Mouse (Mus musculus): ENCODE measurements around the gene Clrn3. TPM values are rescaled to one million over a fixed set of nuclear protein-coding genes. Genes with fewer than 3 reads are reported as not detected.

The Clrn3 gene
- total RNA-seq, 1 experiment from 2014 or later, result not detected

DNA sequence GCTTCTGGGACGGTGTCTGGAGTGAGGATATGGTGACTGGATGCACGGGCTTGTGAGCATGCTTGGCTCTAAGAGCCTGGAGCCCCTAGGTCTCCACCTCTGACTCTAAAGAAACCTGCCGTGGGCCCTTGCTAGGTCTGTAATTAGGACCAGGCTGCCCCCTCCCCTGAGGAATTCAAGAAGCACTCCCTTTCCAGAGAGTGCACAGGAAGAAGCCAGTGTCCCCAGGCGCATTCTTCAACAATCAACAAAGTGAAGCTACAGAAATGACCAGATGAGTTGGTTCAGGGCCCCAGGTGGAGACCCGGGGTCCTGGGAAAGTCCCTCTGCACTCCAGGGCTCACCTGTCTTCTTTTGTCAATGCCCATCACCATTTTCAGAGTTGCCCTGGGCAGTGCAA is 51.2 kb downstream of the Clrn3 start:
- no peak for ATAC-seq (replicated peaks in 1 of 2; ENCODE audit: insufficient read depth in 1 of 2, low FRiP score in 2 of 2, low TSS enrichment in 1 of 2, low read depth in 1 of 2, poor library complexity in 2 of 2, severe bottlenecking in 2 of 2)

DNA sequence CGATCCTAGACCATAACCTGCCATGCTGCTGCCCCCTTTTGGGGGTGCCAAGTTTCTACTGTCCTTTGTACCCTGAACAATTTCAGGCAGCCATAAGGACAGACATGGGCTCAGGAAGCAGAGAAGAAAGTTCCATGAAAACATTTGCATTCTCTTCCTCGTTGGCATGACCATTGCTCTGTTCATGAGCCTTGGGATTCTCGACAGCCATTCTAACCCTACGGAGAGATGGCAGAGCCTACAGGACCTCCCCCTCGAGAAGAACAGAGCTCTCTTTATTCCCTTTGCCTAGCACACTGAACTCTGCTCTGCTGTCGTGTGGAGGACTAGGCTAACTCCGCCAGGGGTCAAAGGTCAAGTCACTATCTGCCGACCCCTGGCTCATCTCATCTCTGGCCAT is 52.5 kb downstream of the Clrn3 start:
- ATAC-seq (replicated peaks in 1 of 2; ENCODE audit: insufficient read depth in 1 of 2, low FRiP score in 2 of 2, low TSS enrichment in 1 of 2, low read depth in 1 of 2, poor library complexity in 2 of 2, severe bottlenecking in 2 of 2), result no peak

DNA sequence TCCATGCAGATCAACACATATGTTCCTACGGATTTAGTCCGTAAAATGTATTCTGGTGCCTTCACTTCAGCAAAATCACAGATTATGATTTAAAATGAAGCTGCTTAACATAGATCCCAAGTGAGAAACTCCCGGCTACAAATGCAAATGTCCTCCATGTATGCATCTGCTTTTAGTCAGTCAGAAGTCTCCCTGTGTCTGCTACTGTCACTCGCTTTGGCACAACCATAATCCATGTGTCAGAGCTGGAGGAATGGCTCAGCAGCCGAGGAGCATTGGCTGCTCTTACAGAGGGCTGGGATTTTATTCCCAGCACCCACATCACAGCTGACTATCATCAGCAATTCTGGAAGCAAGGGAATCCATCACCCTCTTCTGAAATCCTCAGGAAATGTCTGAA is 58.1 kb downstream of the Clrn3 start:
- ATAC-seq (replicated peaks in 1 of 2; ENCODE audit: insufficient read depth in 1 of 2, low FRiP score in 2 of 2, low TSS enrichment in 1 of 2, low read depth in 1 of 2, poor library complexity in 2 of 2, severe bottlenecking in 2 of 2), result no peak

DNA sequence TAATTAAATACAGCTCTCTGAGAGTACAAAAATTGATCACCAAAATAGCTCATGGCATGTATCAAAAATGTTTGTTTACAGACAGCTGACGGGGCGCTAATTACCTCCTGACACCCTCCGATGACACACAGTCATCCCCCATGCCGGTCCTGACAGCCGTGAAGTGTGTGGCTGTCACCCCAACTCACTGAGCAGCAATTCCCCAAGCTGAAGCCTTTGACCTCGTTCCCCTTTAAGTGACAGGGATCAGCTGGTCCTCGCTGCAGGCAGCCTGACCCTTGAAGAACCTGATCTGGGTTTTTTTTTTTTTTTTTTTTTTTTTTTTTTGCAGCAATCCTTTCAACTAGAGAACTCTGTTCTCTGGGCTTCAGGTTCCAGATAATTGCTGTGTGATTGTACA is 59.8 kb downstream of the Clrn3 start:
- no peak for ATAC-seq (replicated peaks in 1 of 2; ENCODE audit: insufficient read depth in 1 of 2, low FRiP score in 2 of 2, low TSS enrichment in 1 of 2, low read depth in 1 of 2, poor library complexity in 2 of 2, severe bottlenecking in 2 of 2)

DNA sequence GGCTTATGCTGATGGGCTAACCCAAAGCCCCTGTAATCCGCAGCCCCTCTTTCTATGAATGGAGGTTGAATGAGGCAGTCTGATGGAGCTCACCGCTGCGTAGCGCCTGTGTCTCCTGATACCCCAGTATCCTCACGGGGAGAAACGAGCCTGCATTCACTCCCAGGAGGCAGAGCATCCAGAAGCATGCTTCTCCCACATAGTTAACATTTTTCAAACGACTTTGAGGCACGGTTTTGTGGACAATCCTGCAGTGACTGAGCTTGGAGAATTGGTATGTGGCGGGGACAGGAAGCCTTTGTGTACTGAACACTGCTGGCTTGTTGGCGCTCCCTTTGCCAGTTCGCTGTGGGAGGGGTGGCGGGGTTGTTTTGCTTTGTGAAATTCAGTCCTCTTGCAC is 63.2 kb downstream of the Clrn3 start:
- ATAC-seq (replicated peaks in 1 of 2; ENCODE audit: insufficient read depth in 1 of 2, low FRiP score in 2 of 2, low TSS enrichment in 1 of 2, low read depth in 1 of 2, poor library complexity in 2 of 2, severe bottlenecking in 2 of 2), result no peak

GRCm38 (mm10) chr7:135464689-135465259 is 63.7 kb downstream of the Clrn3 start:
- ATAC-seq (replicated peaks in 1 of 2; ENCODE audit: insufficient read depth in 1 of 2, low FRiP score in 2 of 2, low TSS enrichment in 1 of 2, low read depth in 1 of 2, poor library complexity in 2 of 2, severe bottlenecking in 2 of 2), result peak in 1 of 2 experiments; percentile 67; a peak in 3 of 4 replicates

Other genes with a start within 250 kb of the Clrn3 start
- gene Foxi2, start 118.3 kb downstream of the Clrn3 start, total RNA-seq (2017), result not detected in 2 replicates
- 106 and 117 TPM in 2 replicates for gene Ptpre, start 8.8 kb upstream of the Clrn3 start, total RNA-seq (2017)
- 229 and 235 TPM in 2 replicates for gene Mki67, start 187.7 kb upstream of the Clrn3 start, total RNA-seq (2017)